Mouse (Mus musculus): ENCODE data around the gene 6030468B19Rik.
"Not testable (repeated sequence)": the region's sequence is repeated elsewhere in the genome, so short reads cannot be mapped to it uniquely, and the experiment has no call there.

Gene 6030468B19Rik

DNA sequence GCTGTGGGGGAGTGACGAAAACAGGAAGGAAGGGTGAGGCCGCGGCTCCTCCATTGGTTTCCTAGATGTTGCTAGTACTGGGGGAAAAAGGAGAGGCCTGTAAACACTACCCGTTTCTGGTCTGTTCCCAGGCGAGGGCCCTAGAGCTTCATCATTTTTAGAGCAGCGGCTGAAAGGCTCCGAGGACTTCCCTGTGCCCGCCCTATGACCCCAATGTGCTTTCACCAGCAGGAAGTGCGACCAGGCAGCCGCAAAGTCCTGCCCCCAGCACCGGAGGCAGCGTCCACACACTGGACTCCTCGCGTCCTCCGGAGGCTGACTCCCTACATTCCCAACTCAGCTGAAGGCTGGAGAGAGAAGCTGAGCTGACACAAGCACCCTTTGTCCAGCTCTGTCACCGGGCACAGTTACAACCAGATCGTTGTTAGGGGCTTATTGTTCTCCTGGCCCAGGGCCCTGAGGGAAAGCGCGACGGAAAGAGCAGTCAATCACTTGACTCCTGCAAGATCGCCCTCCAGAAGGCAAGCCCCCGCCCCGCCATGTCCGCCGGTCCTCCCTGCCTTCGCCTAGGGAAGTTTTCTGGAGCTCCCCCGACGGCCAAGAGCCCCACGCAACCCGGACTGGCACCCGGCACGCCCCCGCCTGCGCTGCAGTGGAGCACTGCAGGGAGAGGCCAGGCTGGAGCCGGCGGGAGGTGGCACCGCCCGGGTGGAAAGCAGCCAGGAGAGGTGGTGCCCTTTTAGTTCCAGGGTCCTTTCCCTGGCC, 17.8 kb upstream of the 6030468B19Rik start:
- DNase-seq: peak; percentile 91 to 93

GRCm38 (mm10) chr11:117780199-117780515, 17.3 kb upstream of the 6030468B19Rik start:
- no peak for DNase-seq

- DNase-seq: peak; percentile 96 to 98
Measured at GRCm38 (mm10) chr11:117780582-117781111, 16.8 kb upstream of the 6030468B19Rik start.

DNA sequence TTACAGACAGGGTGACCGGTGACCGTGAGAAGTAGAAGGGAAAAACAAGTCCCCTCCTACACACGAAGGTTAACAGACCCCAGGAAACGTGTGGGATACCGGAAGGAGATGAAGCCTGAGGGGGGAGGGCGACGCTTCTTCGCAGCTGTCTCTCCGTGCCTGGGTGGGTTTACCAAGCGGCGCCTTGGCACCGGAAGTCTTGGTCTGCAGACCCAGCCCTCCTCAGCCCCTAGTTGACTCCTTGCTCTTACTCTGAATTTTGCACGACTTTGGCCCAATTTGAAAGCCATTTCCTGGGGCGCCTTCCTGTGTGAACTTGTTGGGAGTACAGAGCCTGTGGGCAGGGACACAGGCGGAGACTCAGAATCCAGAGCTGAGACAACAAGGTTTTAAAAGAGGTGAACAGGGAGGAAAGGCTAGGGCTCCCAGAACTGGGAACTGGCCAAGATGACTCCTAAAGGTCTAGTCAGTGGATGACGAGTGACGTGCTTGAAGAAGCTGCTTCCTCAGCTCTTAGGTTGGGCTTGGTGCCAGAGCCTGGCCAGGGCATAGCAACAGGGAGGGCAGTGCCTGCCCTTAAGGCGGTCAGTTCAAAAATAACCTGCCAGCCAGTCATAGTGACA, 16.1 kb upstream of the 6030468B19Rik start:
- peak; percentile 92 to 94 for DNase-seq

DNA sequence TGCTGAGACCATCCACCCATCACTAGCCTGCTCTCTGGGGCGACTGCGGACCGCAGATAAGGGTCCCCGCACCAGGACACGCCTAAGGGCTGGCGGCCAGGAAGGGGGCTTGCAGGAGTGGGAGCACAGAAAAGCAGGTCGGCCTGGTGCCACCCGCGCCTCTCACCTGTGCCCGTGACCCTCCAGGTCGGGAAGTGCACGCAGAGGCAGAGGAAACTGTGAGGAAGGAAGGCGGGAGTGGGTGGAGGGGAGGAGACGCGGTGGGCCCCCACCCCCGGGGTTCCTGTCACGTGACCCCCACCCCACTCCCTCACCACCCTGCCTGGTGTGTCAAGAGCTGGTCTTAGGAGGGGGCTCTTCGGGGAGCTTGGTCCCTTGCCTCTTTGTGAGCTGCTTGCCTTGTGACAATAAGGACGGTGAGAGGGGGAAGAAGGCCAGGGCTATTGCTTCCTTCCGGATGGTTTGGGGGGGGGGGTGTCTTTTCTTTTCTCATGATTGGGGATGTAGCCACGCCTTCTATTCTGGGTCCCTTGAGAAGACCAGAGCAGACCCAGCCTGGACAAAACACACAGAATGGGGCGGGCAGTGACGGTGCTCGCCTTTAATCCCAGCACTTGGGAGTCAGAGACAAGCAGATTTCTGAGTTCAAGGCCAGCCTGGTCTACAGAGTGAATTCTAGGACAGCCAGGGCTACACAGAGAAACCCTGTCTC, 15.3 kb upstream of the 6030468B19Rik start, which contains the start of the genes Tmc8 and Tmc6:
Tmc8 (plus strand) TSS at position 84 of the 712 bp plus-strand sequence.
Tmc6 (minus strand) TSS at position 206 of the 712 bp plus-strand sequence.
- DNase-seq: peak; percentile 61 to 67

DNA sequence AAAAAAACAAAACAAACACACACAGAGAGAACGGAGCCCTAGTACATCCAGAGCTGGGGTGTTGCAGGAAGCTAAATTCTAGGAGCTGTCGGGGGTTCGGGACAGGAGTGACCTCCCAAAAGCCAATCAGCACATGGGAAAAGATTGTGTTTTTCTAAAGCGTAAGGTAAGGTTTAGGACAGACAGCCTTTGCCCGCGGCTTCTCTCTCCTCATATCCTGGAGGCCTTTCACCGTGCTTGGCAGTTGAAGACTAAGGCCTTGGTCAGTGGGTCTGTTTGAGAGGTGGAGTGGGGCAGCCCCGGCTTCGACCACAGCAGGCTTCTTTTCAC, 14.8 kb upstream of the 6030468B19Rik start:
- no peak for DNase-seq

- DNase-seq: peak; percentile 56 to 71
Measured at GRCm38 (mm10) chr11:117783089-117783488, 14.4 kb upstream of the 6030468B19Rik start.

GRCm38 (mm10) chr11:117783683-117784309, 13.7 kb upstream of the 6030468B19Rik start:
- peak; percentile 58 to 71 for DNase-seq

- DNase-seq: peak; percentile 76 to 87
Measured at GRCm38 (mm10) chr11:117786294-117786693, 11.2 kb upstream of the 6030468B19Rik start.

- not testable (repeated sequence) for DNase-seq
Measured at GRCm38 (mm10) chr11:117788481-117788880, 9.0 kb upstream of the 6030468B19Rik start.

DNA sequence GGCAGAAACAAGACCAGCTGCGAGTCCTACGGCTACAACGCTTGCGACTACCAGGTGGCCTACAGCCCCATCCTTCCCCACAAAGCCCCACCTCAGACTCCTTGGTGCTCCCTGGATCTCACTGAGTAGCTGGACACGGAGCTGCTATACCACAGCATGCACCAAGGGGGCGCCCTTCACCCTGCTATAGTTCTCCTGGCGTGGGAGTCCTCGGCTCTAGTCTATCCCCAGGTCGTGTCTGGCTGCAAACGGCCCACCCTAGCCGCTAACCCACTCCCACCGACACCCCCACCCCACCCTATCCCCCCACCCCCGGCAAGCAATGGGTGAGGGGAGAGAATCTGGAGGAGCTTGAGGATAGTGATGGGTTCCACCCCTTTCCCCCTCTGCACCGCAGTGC, 7.2 kb upstream of the 6030468B19Rik start:
- DNase-seq: peak; percentile 67 to 85

GRCm38 (mm10) chr11:117790703-117791440, 6.6 kb upstream of the 6030468B19Rik start:
- peak; percentile 59 to 63 for DNase-seq

DNA sequence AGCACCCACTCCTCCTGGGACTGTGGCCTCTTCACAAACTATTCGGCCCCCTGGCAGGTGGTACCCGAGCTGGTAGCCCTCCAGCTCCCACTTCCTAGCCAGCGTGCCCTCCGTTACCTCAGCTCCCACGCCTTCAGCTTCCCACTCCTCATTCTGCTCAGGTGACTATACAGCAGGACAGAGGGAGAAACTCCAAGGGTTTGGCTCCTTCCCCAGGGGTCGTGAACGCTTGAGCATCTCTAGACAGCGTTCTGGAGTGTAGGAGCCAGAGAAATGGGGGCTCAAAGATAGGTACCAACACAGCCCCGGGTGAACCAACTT, 6.1 kb upstream of the 6030468B19Rik start:
- no peak for DNase-seq

GRCm38 (mm10) chr11:117792281-117792888, 5.1 kb upstream of the 6030468B19Rik start:
- peak; percentile 88 to 92 for DNase-seq

DNA sequence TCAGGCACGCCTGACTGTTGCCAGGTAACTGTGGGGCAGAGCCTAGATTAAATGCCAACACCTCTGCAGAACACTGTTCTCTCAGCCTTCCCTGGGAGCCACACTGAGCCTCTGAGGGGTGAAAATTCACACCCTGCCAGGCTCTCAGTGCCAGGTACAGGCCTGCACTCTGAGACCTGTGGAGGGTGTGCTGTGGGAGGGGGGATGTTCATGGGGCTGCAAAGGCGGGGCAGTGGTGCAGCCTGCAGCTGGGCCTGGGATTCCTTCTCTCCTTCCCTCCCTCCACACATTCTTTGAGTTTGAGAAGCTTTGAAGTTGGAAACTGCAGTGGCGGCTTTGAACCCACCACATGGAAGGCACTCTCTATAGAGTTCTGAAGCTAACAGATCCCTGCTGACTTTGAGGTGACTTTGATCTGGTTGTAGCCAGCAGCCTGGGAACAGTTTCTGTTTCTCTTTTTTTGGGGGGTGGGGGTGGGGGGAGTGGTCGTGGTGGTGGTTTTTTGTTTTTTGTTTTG, 3.4 kb upstream of the 6030468B19Rik start:
- no peak for DNase-seq

DNA sequence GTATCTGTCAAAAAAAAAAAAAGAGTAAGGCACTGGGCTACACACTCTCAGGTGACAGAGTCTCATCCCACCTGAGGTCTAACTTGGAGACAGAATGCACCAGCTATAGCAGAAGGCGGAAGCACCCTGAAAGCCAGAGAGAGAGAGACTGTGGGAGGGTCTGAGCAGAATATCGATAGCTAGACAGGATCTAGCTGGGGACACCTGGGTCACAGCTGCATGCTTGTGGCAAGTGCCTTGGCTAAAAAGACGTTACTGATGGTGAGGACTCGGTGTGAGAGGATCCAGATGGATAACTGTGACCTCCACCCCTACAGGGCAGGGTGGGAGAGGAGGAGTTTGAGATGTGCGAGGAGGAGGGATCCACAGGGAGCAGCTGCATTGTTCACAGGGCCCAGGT, 506 bp upstream of the 6030468B19Rik start:
- DNase-seq: no peak

DNA sequence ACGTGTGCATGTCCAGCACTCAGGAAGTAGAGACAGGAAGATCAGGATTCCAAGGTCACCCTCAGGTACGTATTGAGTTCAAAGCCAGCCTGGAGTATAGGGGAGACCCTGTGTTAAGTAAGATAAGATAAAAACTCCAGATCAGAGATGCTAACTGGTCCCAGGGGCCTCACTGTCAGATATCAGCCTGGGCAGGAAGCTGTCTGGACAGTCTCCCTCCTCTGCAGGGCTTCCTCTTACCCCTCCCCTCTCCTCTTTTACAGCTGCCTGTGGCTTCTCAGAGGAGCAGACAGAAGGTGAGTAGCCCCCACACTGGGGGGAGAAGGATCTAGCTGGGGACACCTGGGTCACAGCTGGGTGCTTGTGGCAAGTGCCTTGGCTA, 691 bp downstream of the 6030468B19Rik start:
- no peak for DNase-seq

- DNase-seq: peak in 1 of 2 experiments; percentile 41
Measured at GRCm38 (mm10) chr11:117799174-117799573, 1.7 kb downstream of the 6030468B19Rik start.

GRCm38 (mm10) chr11:117800038-117800437, 2.6 kb downstream of the 6030468B19Rik start:
- no peak for DNase-seq

- DNase-seq: no peak
Measured at GRCm38 (mm10) chr11:117801650-117802049, 4.2 kb downstream of the 6030468B19Rik start.

DNA sequence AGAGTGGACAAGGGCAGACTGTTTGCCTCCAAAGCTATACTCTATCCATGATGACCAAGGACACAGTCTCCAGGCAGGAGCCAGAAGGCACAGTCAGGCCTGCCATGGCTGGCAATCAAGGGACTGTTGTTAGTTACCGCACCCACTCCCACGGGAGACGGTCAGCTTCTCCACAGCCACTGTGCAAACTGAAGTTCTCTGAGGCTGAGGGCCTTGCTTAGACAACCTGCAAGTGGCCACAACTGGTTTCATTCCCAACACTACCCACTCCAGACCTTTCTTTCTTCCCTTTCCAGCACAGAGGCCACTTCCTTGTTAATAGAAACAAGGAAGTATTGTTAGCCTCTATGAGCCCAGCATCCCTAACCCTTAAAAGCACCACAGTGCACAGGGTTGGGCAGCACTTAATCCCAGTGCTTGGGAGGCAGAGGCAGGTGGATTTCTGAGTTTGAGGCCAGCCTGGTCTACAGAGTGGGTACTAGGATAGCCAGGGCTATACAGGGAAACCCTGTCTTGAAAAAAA, 5.8 kb downstream of the 6030468B19Rik start:
- DNase-seq: no peak

Measured in kidney, postnatal 36 days (tissue).